10 mouse cellular contexts compared by ENCODE assay signal in the genomic region with DNA sequence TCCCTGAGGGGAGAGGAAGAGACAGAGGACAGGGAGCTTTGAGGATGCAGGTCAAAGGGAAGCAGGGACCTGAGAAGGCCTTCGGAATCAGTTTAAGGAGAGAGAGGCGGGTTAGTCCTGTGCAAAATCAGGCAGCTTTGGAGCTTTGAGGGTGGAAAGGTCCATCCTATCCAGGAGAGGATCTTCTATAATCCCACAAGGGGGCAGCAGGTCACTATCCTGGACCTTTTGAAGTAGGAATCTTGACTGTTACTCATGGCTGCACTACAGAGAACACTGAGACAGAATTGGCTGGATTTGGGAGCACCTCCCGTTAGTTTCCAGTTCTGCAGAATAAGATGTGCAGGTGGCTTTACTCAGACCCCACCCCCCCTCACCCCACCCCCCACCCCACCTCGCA. TPM values are rescaled to one million over a fixed set of nuclear protein-coding genes. Genes with fewer than 3 reads are reported as not detected.
DNase-seq lines count a peak whose midpoint lies in the region; ATAC-seq and TF ChIP-seq lines count a peak whose summit lies in the region.
"Had no signal": no experiment of that assay in that cellular context is flagged by ENCODE, and none has a peak within 500 bp of the region (broad histone marks: within the 10 kb centered on the region; RNA-seq: fewer than 3 reads in every experiment).

No protein-coding gene starts in this region.

- POLR2A ChIA-PET in Patski (lab: Charles Lee), result interaction anchor here (1.3 kb wide), 1 partner anchor 11 kb away, joined by 3 read pairs; a partner anchor contains a TSS

- WGBS in midbrain, embryonic 15.5 days, result 36% methylated on average over 4 of the region's 4 CpGs

- intact Hi-C loops in left cerebral cortex, adult 2 months (cut with DNase I), result loop anchor here (2.0 kb wide), 1 partner anchor 37 kb away; no protein-coding TSS in a partner anchor
- intact Hi-C loops in left cerebral cortex, postnatal 4 days (cut with DNase I), result loop anchor here (10.0 kb wide), 1 partner anchor 115 kb away; a partner anchor contains a TSS

- no peak for DNase-seq in left cerebral cortex, adult 2 months (ENCODE audit: extremely low spot score in 1 of 2, low spot score in 2 of 2)
- DNase-seq in left cerebral cortex, postnatal 4 days, result no peak
- no peak for DNase-seq in Patski (ENCODE audit: low read depth, low spot score)
- DNase-seq in embryo, embryonic 9.5 days (ENCODE audit: extremely low spot score), result peak; percentile 50
- DNase-seq in adrenal gland, postnatal 10 days, result no peak
- no peak for DNase-seq in cerebellum, adult 11 months
- DNase-seq: adrenal gland, adult 2 months; right cerebral cortex, postnatal 14 days had no signal

- ATAC-seq in Patski, result peak; percentile 54
- 0 out of 2 replicates have a peak, but pooled peaks have one; percentile 35 for ATAC-seq in midbrain, embryonic 15.5 days (replicated peaks)

- no peak overlapping the region for H3K27ac ChIP-seq in left cerebral cortex, adult 2 months
- H3K27ac ChIP-seq in midbrain, embryonic 15.5 days, result no peak overlapping the region
- H3K27ac ChIP-seq: lung, embryonic 15.5 days had no signal

- CTCF ChIA-PET in Patski (lab: Charles Lee), result interaction anchor here (0.6 to 2.6 kb wide), 11 partner anchors 9 to 160 kb away, joined by 3 to 9 read pairs (median 5); no protein-coding TSS in a partner anchor

- peak; percentile 37 for TF ChIP-seq CTCF in left cerebral cortex, adult 2 months (IDR thresholded peaks at IDR 0.05)
- no peak for TF ChIP-seq CTCF in Patski (IDR thresholded peaks at IDR 0.05)

- H3K9me3 ChIP-seq in midbrain, embryonic 15.5 days, result no peaks in the 10 kb centered on the region
- H3K9me3 ChIP-seq: lung, embryonic 15.5 days had no signal

- no peaks in the 10 kb centered on the region for H3K4me1 ChIP-seq in midbrain, embryonic 15.5 days

- H3K4me3 ChIP-seq in left cerebral cortex, adult 2 months, result no peak overlapping the region
- H3K4me3 ChIP-seq in midbrain, embryonic 15.5 days, result no peak overlapping the region
- H3K4me3 ChIP-seq: lung, embryonic 15.5 days had no signal

- no peak overlapping the region for H3K9ac ChIP-seq in midbrain, embryonic 15.5 days
- H3K9ac ChIP-seq: lung, embryonic 15.5 days had no signal

- no peaks in the 10 kb centered on the region for H3K27me3 ChIP-seq in Patski
- no peaks in the 10 kb centered on the region for H3K27me3 ChIP-seq in midbrain, embryonic 15.5 days (replicated peaks)
- H3K27me3 ChIP-seq: lung, embryonic 15.5 days had no signal

- H3K4me2 ChIP-seq in midbrain, embryonic 15.5 days, result no peak overlapping the region
- H3K4me2 ChIP-seq: lung, embryonic 15.5 days had no signal

- 0 out of 2 replicates have a peak, but pooled peaks cover 3% of the 10 kb centered on the region for H3K36me3 ChIP-seq in midbrain, embryonic 15.5 days (replicated peaks)

- in situ Hi-C loops in Patski (cut with MboI; ENCODE audit: low pct_unique_long_range_greater_than_20kb), result loop anchor here (5.0 kb wide), 1 partner anchor 38 kb away; no protein-coding TSS in a partner anchor

RNA-seq across cellular contexts. Expression of a gene that starts 11.0 kb away (rescaled TPM):
- total RNA-seq in left cerebral cortex, adult 2 months (2021), result 10 to 100 TPM; 41.9 to 42.5 TPM
- 10 to 100 TPM; 32.6 to 37.0 TPM for total RNA-seq in left cerebral cortex, postnatal 4 days (2021)
- 11.0 TPM for polyA plus RNA-seq in Patski (2021)
- polyA plus RNA-seq in midbrain, embryonic 15.5 days (2015; fragmentation: Nextera tagmentation; extraction: Ambion mirVana), result 12.0 and 12.2 TPM in 2 replicates
- 1 to 10 TPM; 1.5 to 2.6 TPM for total RNA-seq in adrenal gland, postnatal 10 days (2021)

RNA-seq across cellular contexts. Expression of a gene that starts 11.9 kb away (rescaled TPM):
- total RNA-seq in left cerebral cortex, adult 2 months (2021), result 1 to 10 TPM; 3.5 to 3.7 TPM
- 1 to 10 TPM; 2.8 to 3.6 TPM for total RNA-seq in left cerebral cortex, postnatal 4 days (2021)
- polyA plus RNA-seq in Patski (2021), result 41.7 TPM
- polyA plus RNA-seq in midbrain, embryonic 15.5 days (2015; fragmentation: Nextera tagmentation; extraction: Ambion mirVana), result 0.88 and 1.2 TPM in 2 replicates
- 10 to 100 TPM; 11.9 to 16.5 TPM for total RNA-seq in adrenal gland, postnatal 10 days (2021)

RNA-seq across cellular contexts. Expression of a gene that starts 13.4 kb away (rescaled TPM):
- 1 to 10 TPM; 3.7 to 4.5 TPM for total RNA-seq in left cerebral cortex, adult 2 months (2021)
- total RNA-seq in left cerebral cortex, postnatal 4 days (2021), result 1 to 10 TPM; 5.4 to 8.3 TPM
- 0.77 TPM for polyA plus RNA-seq in Patski (2021)
- polyA plus RNA-seq in midbrain, embryonic 15.5 days (2015; fragmentation: Nextera tagmentation; extraction: Ambion mirVana), result 2.1 and 2.4 TPM in 2 replicates
- total RNA-seq in adrenal gland, postnatal 10 days (2021), result under 1 TPM; 0.36 to 0.51 TPM

RNA-seq across cellular contexts. Expression of a gene that starts 33.5 kb away (rescaled TPM):
- total RNA-seq in left cerebral cortex, adult 2 months (2021), result 10 to 100 TPM; 35.4 to 40.1 TPM
- 10 to 100 TPM; 53.7 to 58.3 TPM for total RNA-seq in left cerebral cortex, postnatal 4 days (2021)
- 64.8 TPM for polyA plus RNA-seq in Patski (2021)
- polyA plus RNA-seq in midbrain, embryonic 15.5 days (2015; fragmentation: Nextera tagmentation; extraction: Ambion mirVana), result 130 and 139 TPM in 2 replicates
- 10 to 100 TPM; 43.7 to 45.4 TPM for total RNA-seq in adrenal gland, postnatal 10 days (2021)

RNA-seq across cellular contexts. Expression of a gene that starts 33.6 kb away (rescaled TPM):
- total RNA-seq in left cerebral cortex, adult 2 months (2021), result 1 to 10 TPM; 6.6 to 6.8 TPM
- total RNA-seq in left cerebral cortex, postnatal 4 days (2021), result 1 to 10 TPM; 4.0 to 5.0 TPM
- polyA plus RNA-seq in Patski (2021), result 0.83 TPM
- polyA plus RNA-seq in midbrain, embryonic 15.5 days (2015; fragmentation: Nextera tagmentation; extraction: Ambion mirVana), result 0.68 and 1.1 TPM in 2 replicates
- 1 to 10 TPM; 5.9 to 7.9 TPM for total RNA-seq in adrenal gland, postnatal 10 days (2021)

Comparison
In these comparisons a context has a peak if more than half of its experiments do, and no peak if none do; other contexts are left out.
1. RNA of a gene that starts 11.0 kb away (total RNA-seq): 41.9 to 42.5 TPM in left cerebral cortex, adult 2 months and 32.6 to 37.0 TPM in left cerebral cortex, postnatal 4 days; 1.5 to 2.6 TPM in adrenal gland, postnatal 10 days; every median in the first group is over 4 times any median in the second.